Mouse (Mus musculus): ENCODE data around the gene Celsr3.

GRCm38 (mm10) chr9:108795281-108795680 lies 30.8 kb upstream of the Celsr3 start:
- TF ChIP-seq POLR2A (IDR thresholded peaks at IDR 0.05; ENCODE audit: low read depth, low read length), result no peak
- TF ChIP-seq CTCF (IDR thresholded peaks at IDR 0.05; ENCODE audit: extremely low read depth, insufficient read length, insufficient replicate concordance, low read depth, low read length), result no peak

Measured in small intestine, adult 2 months (tissue).